Mouse (Mus musculus): ENCODE results near the gene Gabbr2. TPM values are rescaled to one million over a fixed set of nuclear protein-coding genes. Genes with fewer than 3 reads are reported as not detected.
A peak's percentile ranks its signal among the peaks of the same experiment; 100 is the strongest.

Gabbr2 gene
- polyA plus RNA-seq, 1 experiment from 2014 or later = 13.3 TPM

GRCm38 (mm10) chr4:46915934-46916333 is 75.7 kb downstream of the Gabbr2 start:
- Histone ChIP-seq H3K27me3 (replicated peaks; ENCODE audit: control insufficient read depth, insufficient read depth, low read length) (no peaks in the 10 kb centered on the region), H3K36me3 (ENCODE audit: control insufficient read depth, insufficient read depth, low read length) (no peaks in the 10 kb centered on the region), H3K4me2 (ENCODE audit: low read length) (no peak overlapping the region), H3K9me3 (ENCODE audit: control insufficient read depth, low read length) (no peaks in the 10 kb centered on the region), H3K4me1 (ENCODE audit: control insufficient read depth, insufficient read depth, low read depth, low read length) (peaks cover 4% of the 10 kb centered on the region), H3K27ac (ENCODE audit: low read depth, low read length) (no peak overlapping the region), H3K9ac (ENCODE audit: low read depth, low read length) (no peak overlapping the region), H3K4me3 (ENCODE audit: low read length) (no peak overlapping the region)
- WGBS = 68% methylated on average over 12 of the region's 12 CpGs
- ATAC-seq = no peak

- WGBS = 65% methylated on average over 14 of the region's 14 CpGs
- Histone ChIP-seq H3K4me2 (ENCODE audit: low read length) (no peak overlapping the region), H3K4me1 (ENCODE audit: control insufficient read depth, insufficient read depth, low read depth, low read length) (peaks cover 4% of the 10 kb centered on the region), H3K9me3 (ENCODE audit: control insufficient read depth, low read length) (no peaks in the 10 kb centered on the region), H3K27ac (ENCODE audit: low read depth, low read length) (no peak overlapping the region), H3K27me3 (replicated peaks; ENCODE audit: control insufficient read depth, insufficient read depth, low read length) (no peaks in the 10 kb centered on the region), H3K36me3 (ENCODE audit: control insufficient read depth, insufficient read depth, low read length) (no peaks in the 10 kb centered on the region), H3K9ac (ENCODE audit: low read depth, low read length) (no peak overlapping the region), H3K4me3 (ENCODE audit: low read length) (no peak overlapping the region)
- ATAC-seq = 0 out of 2 replicates have a peak, but pooled peaks have one; percentile 9
These were observed 76.2 kb downstream of the Gabbr2 start for GRCm38 (mm10) chr4:46915476-46915875.

- Histone ChIP-seq H3K4me1 (ENCODE audit: control insufficient read depth, insufficient read depth, low read depth, low read length) (peaks cover 2% of the 10 kb centered on the region), H3K4me3 (ENCODE audit: low read length) (no peak overlapping the region), H3K36me3 (ENCODE audit: control insufficient read depth, insufficient read depth, low read length) (no peaks in the 10 kb centered on the region), H3K9me3 (ENCODE audit: control insufficient read depth, low read length) (no peaks in the 10 kb centered on the region), H3K27me3 (replicated peaks; ENCODE audit: control insufficient read depth, insufficient read depth, low read length) (no peaks in the 10 kb centered on the region), H3K9ac (ENCODE audit: low read depth, low read length) (no peak overlapping the region), H3K4me2 (ENCODE audit: low read length) (no peak overlapping the region), H3K27ac (ENCODE audit: low read depth, low read length) (no peak overlapping the region)
- 90% methylated on average over 6 of the region's 6 CpGs for WGBS
- no peak for ATAC-seq
These were observed 77.1 kb downstream of the Gabbr2 start for GRCm38 (mm10) chr4:46914606-46915005.

GRCm38 (mm10) chr4:46906036-46906691 is 85.5 kb downstream of the Gabbr2 start:
- 87% methylated on average over 3 of the region's 3 CpGs for WGBS
- Histone ChIP-seq H3K36me3 (ENCODE audit: control insufficient read depth, insufficient read depth, low read length) (no peaks in the 10 kb centered on the region), H3K4me2 (ENCODE audit: low read length) (no peak overlapping the region), H3K4me3 (ENCODE audit: low read length) (no peak overlapping the region), H3K27me3 (replicated peaks; ENCODE audit: control insufficient read depth, insufficient read depth, low read length) (no peaks in the 10 kb centered on the region), H3K9ac (ENCODE audit: low read depth, low read length) (no peak overlapping the region), H3K9me3 (ENCODE audit: control insufficient read depth, low read length) (no peaks in the 10 kb centered on the region), H3K4me1 (ENCODE audit: control insufficient read depth, insufficient read depth, low read depth, low read length) (peaks cover 9% of the 10 kb centered on the region), H3K27ac (ENCODE audit: low read depth, low read length) (no peak overlapping the region)
- ATAC-seq = no peak

- no peak for ATAC-seq
- H3K4me1 ChIP-seq (ENCODE audit: control insufficient read depth, insufficient read depth, low read depth, low read length) = peaks cover 9% of the 10 kb centered on the region
- H3K4me3 ChIP-seq (ENCODE audit: low read length) = no peak overlapping the region
- H3K27ac ChIP-seq (ENCODE audit: low read depth, low read length) = no peak overlapping the region
- H3K9ac ChIP-seq (ENCODE audit: low read depth, low read length) = no peak overlapping the region
- no peaks in the 10 kb centered on the region for H3K9me3 ChIP-seq (ENCODE audit: control insufficient read depth, low read length)
- 71% methylated on average over 3 of the region's 3 CpGs for WGBS
- H3K36me3 ChIP-seq (ENCODE audit: control insufficient read depth, insufficient read depth, low read length) = no peaks in the 10 kb centered on the region
- H3K27me3 ChIP-seq (replicated peaks; ENCODE audit: control insufficient read depth, insufficient read depth, low read length) = no peaks in the 10 kb centered on the region
- no peak overlapping the region for H3K4me2 ChIP-seq (ENCODE audit: low read length)
These were observed 86.5 kb downstream of the Gabbr2 start for GRCm38 (mm10) chr4:46905152-46905551.

GRCm38 (mm10) chr4:46904129-46904528 is 87.5 kb downstream of the Gabbr2 start:
- Histone ChIP-seq H3K27me3 (replicated peaks; ENCODE audit: control insufficient read depth, insufficient read depth, low read length) (no peaks in the 10 kb centered on the region), H3K9me3 (ENCODE audit: control insufficient read depth, low read length) (no peaks in the 10 kb centered on the region), H3K4me3 (ENCODE audit: low read length) (no peak overlapping the region), H3K9ac (ENCODE audit: low read depth, low read length) (no peak overlapping the region), H3K36me3 (ENCODE audit: control insufficient read depth, insufficient read depth, low read length) (no peaks in the 10 kb centered on the region), H3K4me1 (ENCODE audit: control insufficient read depth, insufficient read depth, low read depth, low read length) (peaks cover 9% of the 10 kb centered on the region), H3K4me2 (ENCODE audit: low read length) (no peak overlapping the region), H3K27ac (ENCODE audit: low read depth, low read length) (peak overlapping the region; percentile 4; the same call in 1 of the 2 replicates)
- 82% methylated on average over 12 of the region's 12 CpGs for WGBS
- no peak for ATAC-seq

- no peak overlapping the region for H3K9ac ChIP-seq (ENCODE audit: low read depth, low read length)
- H3K4me3 ChIP-seq (ENCODE audit: low read length) = no peak overlapping the region
- H3K4me1 ChIP-seq (ENCODE audit: control insufficient read depth, insufficient read depth, low read depth, low read length) = peaks cover 10% of the 10 kb centered on the region
- H3K9me3 ChIP-seq (ENCODE audit: control insufficient read depth, low read length) = no peaks in the 10 kb centered on the region
- no peak overlapping the region for H3K27ac ChIP-seq (ENCODE audit: low read depth, low read length)
- no peaks in the 10 kb centered on the region for H3K27me3 ChIP-seq (replicated peaks; ENCODE audit: control insufficient read depth, insufficient read depth, low read length)
- 63% methylated on average over 4 of the region's 4 CpGs for WGBS
- H3K4me2 ChIP-seq (ENCODE audit: low read length) = no peak overlapping the region
- ATAC-seq = no peak
- H3K36me3 ChIP-seq (ENCODE audit: control insufficient read depth, insufficient read depth, low read length) = no peaks in the 10 kb centered on the region
These were observed 93.1 kb downstream of the Gabbr2 start for GRCm38 (mm10) chr4:46898546-46898945.

GRCm38 (mm10) chr4:46897634-46898399 is 93.9 kb downstream of the Gabbr2 start:
- WGBS = 54% methylated on average over 18 of the region's 18 CpGs
- peak; percentile 45 for ATAC-seq
- Histone ChIP-seq H3K4me1 (ENCODE audit: control insufficient read depth, insufficient read depth, low read depth, low read length) (peaks cover 5% of the 10 kb centered on the region), H3K27ac (ENCODE audit: low read depth, low read length) (no peak overlapping the region), H3K36me3 (ENCODE audit: control insufficient read depth, insufficient read depth, low read length) (no peaks in the 10 kb centered on the region), H3K9ac (ENCODE audit: low read depth, low read length) (no peak overlapping the region), H3K9me3 (ENCODE audit: control insufficient read depth, low read length) (no peaks in the 10 kb centered on the region), H3K4me2 (ENCODE audit: low read length) (no peak overlapping the region), H3K4me3 (ENCODE audit: low read length) (no peak overlapping the region), H3K27me3 (replicated peaks; ENCODE audit: control insufficient read depth, insufficient read depth, low read length) (no peaks in the 10 kb centered on the region)

GRCm38 (mm10) chr4:46894144-46894543 is 97.5 kb downstream of the Gabbr2 start:
- 65% methylated on average over 9 of the region's 9 CpGs for WGBS
- no peaks in the 10 kb centered on the region for H3K36me3 ChIP-seq (ENCODE audit: control insufficient read depth, insufficient read depth, low read length)
- no peak overlapping the region for H3K4me2 ChIP-seq (ENCODE audit: low read length)
- no peak overlapping the region for H3K27ac ChIP-seq (ENCODE audit: low read depth, low read length)
- peaks cover 5% of the 10 kb centered on the region for H3K4me1 ChIP-seq (ENCODE audit: control insufficient read depth, insufficient read depth, low read depth, low read length)
- H3K4me3 ChIP-seq (ENCODE audit: low read length) = no peak overlapping the region
- peak; percentile 31; the same call in 1 of the 2 replicates for ATAC-seq
- no peaks in the 10 kb centered on the region for H3K27me3 ChIP-seq (replicated peaks; ENCODE audit: control insufficient read depth, insufficient read depth, low read length)
- no peak overlapping the region for H3K9ac ChIP-seq (ENCODE audit: low read depth, low read length)
- H3K9me3 ChIP-seq (ENCODE audit: control insufficient read depth, low read length) = no peaks in the 10 kb centered on the region
